Mouse (Mus musculus) testis, postnatal 10 days (tissue): Measurements from ENCODE around the gene Ucn3.

ENCODE experiments used
- DNase-seq: peaks from one replicate; pipeline ENCODE4 v3.0.0; 2021; ENCODE audit warnings: low spot score

Gene Ucn3

GRCm38 (mm10) chr13:3891479-3892087 is 53.6 kb downstream of the Ucn3 start:
- DNase-seq, result no peak
